Mouse (Mus musculus): Measurements from ENCODE around the gene Als2. TPM values are rescaled to one million over a fixed set of nuclear protein-coding genes. Genes with fewer than 3 reads are reported as not detected.

The Als2 gene
- total and polyA plus RNA-seq, 2 experiments from 2014 or later, result 11.0 to 39.4 TPM

- WGBS, result 70% methylated on average over 9 of the region's 9 CpGs
Observed at GRCm38 (mm10) chr1:59166232-59166905, 70.7 kb downstream of the Als2 start.

DNA sequence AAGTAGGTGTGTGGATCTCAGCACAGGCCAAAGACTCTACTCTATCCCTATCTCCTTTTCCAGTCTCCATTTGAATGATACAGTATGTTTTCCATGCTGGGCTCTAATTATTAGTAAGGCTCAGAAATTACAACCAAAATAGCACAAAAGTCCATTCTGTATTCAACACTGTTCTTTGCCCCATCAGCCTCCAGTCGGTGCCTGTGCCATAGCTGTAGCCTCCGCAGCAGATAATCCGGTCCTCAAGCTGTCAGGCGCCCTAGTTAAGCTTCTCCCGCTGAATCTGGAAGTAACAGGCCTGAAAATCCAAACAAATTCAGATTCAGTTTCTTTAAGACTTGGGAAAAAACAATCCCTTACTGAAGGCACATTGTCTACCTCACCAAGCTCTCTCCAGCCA lies 73.1 kb downstream of the Als2 start:
- Histone ChIP-seq H3K4me2 (ENCODE audit: low read depth) (no peak overlapping the region), H3K27ac (ENCODE audit: low read depth, low read length) (0 out of 2 replicates have a peak overlapping the region, but pooled peaks have one; percentile 15), H3K4me3 (ENCODE audit: low read depth, low read length) (no peak overlapping the region), H3K4me1 (ENCODE audit: insufficient read depth) (no peaks in the 10 kb centered on the region), H3K36me3 (ENCODE audit: insufficient read depth) (peaks cover 41% of the 10 kb centered on the region), H3K9me3 (ENCODE audit: low read length) (no peaks in the 10 kb centered on the region), H3K27me3 (ENCODE audit: insufficient read depth, low read length) (no peaks in the 10 kb centered on the region), H3K9ac (no peak overlapping the region)
- WGBS, result 32% methylated on average over 5 of the region's 5 CpGs
- TF ChIP-seq CTCF (IDR thresholded peaks at IDR 0.05; ENCODE audit: low read depth), result no peak
- ATAC-seq (peak; percentile 45), DNase-seq (no peak)

More at GRCm38 (mm10) chr1:59166232-59166905, 70.7 kb downstream of the Als2 start:
- ATAC-seq (no peak), DNase-seq (no peak)
- H3K9me3 ChIP-seq (ENCODE audit: low read length), result no peaks in the 10 kb centered on the region
- TF ChIP-seq CTCF (IDR thresholded peaks at IDR 0.05; ENCODE audit: low read depth), result no peak
- H3K4me3 ChIP-seq (ENCODE audit: low read depth, low read length), result no peak overlapping the region
- peaks cover 54% of the 10 kb centered on the region for H3K36me3 ChIP-seq (ENCODE audit: insufficient read depth)
- no peak overlapping the region for H3K4me2 ChIP-seq (ENCODE audit: low read depth)
- no peaks in the 10 kb centered on the region for H3K27me3 ChIP-seq (ENCODE audit: insufficient read depth, low read length)
- H3K9ac ChIP-seq, result no peak overlapping the region
- no peaks in the 10 kb centered on the region for H3K4me1 ChIP-seq (ENCODE audit: insufficient read depth)
- H3K27ac ChIP-seq (ENCODE audit: low read depth, low read length), result no peak overlapping the region

GRCm38 (mm10) chr1:59163030-59163461 lies 74.0 kb downstream of the Als2 start, which contains the start of gene Mpp4:
Mpp4 (minus strand) TSS chr1:59163389.
- Histone ChIP-seq H3K27ac (ENCODE audit: low read depth, low read length) (peak within 1 kb of the TSS; percentile 15; the same call in 1 of the 2 replicates), H3K4me2 (ENCODE audit: low read depth) (no peak within 1 kb of the TSS), H3K27me3 (ENCODE audit: insufficient read depth, low read length) (no peaks in the 10 kb centered on the region), H3K9ac (no peak within 1 kb of the TSS), H3K4me1 (ENCODE audit: insufficient read depth) (no peaks in the 10 kb centered on the region), H3K9me3 (ENCODE audit: low read length) (no peaks in the 10 kb centered on the region), H3K36me3 (ENCODE audit: insufficient read depth) (peaks cover 37% of the 10 kb centered on the region), H3K4me3 (ENCODE audit: low read depth, low read length) (no peak within 1 kb of the TSS)
- ATAC-seq (peak; percentile 56), DNase-seq (peak; percentile 20)
- TF ChIP-seq CTCF (IDR thresholded peaks at IDR 0.05; ENCODE audit: low read depth), result no peak
- 27% methylated on average over 12 of the region's 12 CpGs for WGBS

- Histone ChIP-seq H3K27ac (ENCODE audit: low read depth, low read length) (no peak overlapping the region), H3K27me3 (ENCODE audit: insufficient read depth, low read length) (no peaks in the 10 kb centered on the region), H3K36me3 (ENCODE audit: insufficient read depth) (peaks cover 31% of the 10 kb centered on the region), H3K9ac (no peak overlapping the region), H3K4me2 (ENCODE audit: low read depth) (no peak overlapping the region), H3K4me3 (ENCODE audit: low read depth, low read length) (no peak overlapping the region), H3K4me1 (ENCODE audit: insufficient read depth) (no peaks in the 10 kb centered on the region), H3K9me3 (ENCODE audit: low read length) (no peaks in the 10 kb centered on the region)
- ATAC-seq, result peak; percentile 8; the same call in 1 of the 2 replicates
- no peak for TF ChIP-seq CTCF (IDR thresholded peaks at IDR 0.05; ENCODE audit: low read depth)
- WGBS, result 24% methylated on average over 8 of the region's 8 CpGs
- DNase-seq, result no peak
Observed at GRCm38 (mm10) chr1:59162309-59163024, 74.6 kb downstream of the Als2 start.

DNA sequence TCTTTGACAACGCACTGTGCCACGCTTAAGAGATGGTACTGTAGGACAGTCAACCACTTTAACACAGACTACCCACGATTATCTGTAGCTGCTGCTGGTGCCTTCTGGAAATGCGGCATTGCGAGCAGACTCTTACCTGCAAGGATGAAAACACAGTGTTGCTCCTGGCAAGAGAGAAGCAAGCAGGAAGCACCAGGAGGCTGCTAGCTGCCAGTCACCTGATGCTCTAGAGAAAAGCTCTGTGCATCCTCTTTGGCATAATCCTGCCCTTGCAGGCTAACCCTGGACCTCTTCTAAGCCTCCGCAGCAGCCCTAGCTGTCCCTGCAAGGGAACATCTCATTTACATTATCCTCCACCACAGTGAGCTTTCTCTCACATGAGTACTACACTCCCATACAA lies 75.6 kb downstream of the Als2 start:
- no peaks in the 10 kb centered on the region for H3K27me3 ChIP-seq (ENCODE audit: insufficient read depth, low read length)
- no peak overlapping the region for H3K4me3 ChIP-seq (ENCODE audit: low read depth, low read length)
- H3K4me1 ChIP-seq (ENCODE audit: insufficient read depth), result no peaks in the 10 kb centered on the region
- DNase-seq (no peak), ATAC-seq (no peak)
- H3K9ac ChIP-seq, result no peak overlapping the region
- no peak for TF ChIP-seq CTCF (IDR thresholded peaks at IDR 0.05; ENCODE audit: low read depth)
- H3K4me2 ChIP-seq (ENCODE audit: low read depth), result no peak overlapping the region
- H3K27ac ChIP-seq (ENCODE audit: low read depth, low read length), result no peak overlapping the region
- no peaks in the 10 kb centered on the region for H3K9me3 ChIP-seq (ENCODE audit: low read length)
- 64% methylated on average over 6 of the region's 6 CpGs for WGBS
- H3K36me3 ChIP-seq (ENCODE audit: insufficient read depth), result peaks cover 23% of the 10 kb centered on the region; the same call in 1 of the 2 replicates

- H3K9me3 ChIP-seq (ENCODE audit: low read length), result no peaks in the 10 kb centered on the region
- WGBS, result 78% methylated on average over 6 of the region's 6 CpGs
- no peak for DNase-seq
- H3K9ac ChIP-seq, result no peak overlapping the region
- no peaks in the 10 kb centered on the region for H3K27me3 ChIP-seq (ENCODE audit: insufficient read depth, low read length)
- no peak overlapping the region for H3K27ac ChIP-seq (ENCODE audit: low read depth, low read length)
- no peak overlapping the region for H3K4me2 ChIP-seq (ENCODE audit: low read depth)
- no peak overlapping the region for H3K4me3 ChIP-seq (ENCODE audit: low read depth, low read length)
- ATAC-seq, result no peak
- H3K4me1 ChIP-seq (ENCODE audit: insufficient read depth), result no peaks in the 10 kb centered on the region
- TF ChIP-seq CTCF (IDR thresholded peaks at IDR 0.05; ENCODE audit: low read depth), result no peak
- H3K36me3 ChIP-seq (ENCODE audit: insufficient read depth), result peaks cover 19% of the 10 kb centered on the region; the same call in 1 of the 2 replicates
Observed at GRCm38 (mm10) chr1:59160871-59161270, 76.2 kb downstream of the Als2 start.

GRCm38 (mm10) chr1:59159136-59159535 lies 77.9 kb downstream of the Als2 start:
- H3K9me3 ChIP-seq (ENCODE audit: low read length), result no peaks in the 10 kb centered on the region
- H3K36me3 ChIP-seq (ENCODE audit: insufficient read depth), result peaks cover 14% of the 10 kb centered on the region; the same call in 1 of the 2 replicates
- H3K4me2 ChIP-seq (ENCODE audit: low read depth), result no peak overlapping the region
- TF ChIP-seq CTCF (IDR thresholded peaks at IDR 0.05; ENCODE audit: low read depth), result no peak
- H3K9ac ChIP-seq, result no peak overlapping the region
- ATAC-seq (no peak), DNase-seq (no peak)
- H3K27me3 ChIP-seq (ENCODE audit: insufficient read depth, low read length), result no peaks in the 10 kb centered on the region
- no peaks in the 10 kb centered on the region for H3K4me1 ChIP-seq (ENCODE audit: insufficient read depth)
- 87% methylated on average over 3 of the region's 3 CpGs for WGBS
- H3K4me3 ChIP-seq (ENCODE audit: low read depth, low read length), result no peak overlapping the region
- no peak overlapping the region for H3K27ac ChIP-seq (ENCODE audit: low read depth, low read length)

All from forebrain, postnatal 0 days (tissue).